Mouse (Mus musculus) forebrain, postnatal 0 days (tissue): ENCODE measurements at regions not wholly inside any gene's neighbourhood (a gene's known extent, or its start where the extent isn't known, plus 50 kb on each side); places are given as distances from the start of the nearest gene placed in this dataset.
"Not testable (repeated sequence)": the region's sequence is repeated elsewhere in the genome, so short reads cannot be mapped to it uniquely, and the experiment has no call there.

Source experiments
- ATAC-seq: fragments of 200-750 bp; cut with Nextera tagmentation; 2 replicates; pipeline ENCODE4 v1.8.0; 2017; ENCODE audit warnings: mild to moderate bottlenecking, moderate library complexity
- DNase-seq: peaks from one replicate; pipeline ENCODE4 v3.0.0-alpha.2; 2015
- H3K27ac ChIP-seq: fragments of 300-500 bp; sonication (generic); 2 replicates; pipeline ENCODE4 v1.5.1; 2014; ENCODE audit warnings: low read depth, mild to moderate bottlenecking, antibody characterized with exemption, low read length, moderate library complexity, mixed read lengths
- H3K27me3 ChIP-seq: fragments of 300-500 bp; sonication (generic); 2 replicates; pipeline ENCODE4 v1.6.1; 2014; ENCODE audit warnings: mild to moderate bottlenecking, low read length, mixed read lengths; ENCODE audit not compliant: insufficient read depth
- H3K36me3 ChIP-seq: fragments of 300-500 bp; sonication (generic); 2 replicates; pipeline ENCODE4 v1.6.1; 2014; ENCODE audit warnings: mild to moderate bottlenecking, moderate library complexity; ENCODE audit not compliant: insufficient read depth
- H3K4me1 ChIP-seq: fragments of 300-500 bp; sonication (generic); 2 replicates; pipeline ENCODE4 v1.6.1; 2014; ENCODE audit warnings: antibody characterized with exemption; ENCODE audit not compliant: insufficient read depth
- H3K4me2 ChIP-seq: fragments of 300-500 bp; sonication (generic); 2 replicates; pipeline ENCODE4 v1.6.1; 2014; ENCODE audit warnings: low read depth, mild to moderate bottlenecking, moderate library complexity
- H3K4me3 ChIP-seq: fragments of 300-500 bp; sonication (generic); 2 replicates; pipeline ENCODE4 v1.5.1; 2014; ENCODE audit warnings: low read depth, low read length, mixed read lengths
- H3K9ac ChIP-seq: fragments of 300-500 bp; sonication (generic); 2 replicates; pipeline ENCODE4 v1.6.1; 2014; ENCODE audit warnings: mild to moderate bottlenecking
- H3K9me3 ChIP-seq: fragments of 300-500 bp; sonication (generic); 2 replicates; pipeline ENCODE4 v1.6.1; 2016; ENCODE audit warnings: low read length
- CTCF ChIP-seq: sonication (generic); IDR thresholded peaks from 2 replicates; pipeline ENCODE4 v1.5.1; 2016; ENCODE audit warnings: antibody characterized with exemption, control low read depth, low read depth
- WGBS: fragments of 180-500 bp; shearing (Covaris S2); extraction: QIAGEN DNeasy Blood & Tissue Kit; methylation state at CpG from one replicate; pipeline ENCODE4 v1.1.7; 2014; 5-methylcytosine and 5-hydroxymethylcytosine counted together

DNA sequence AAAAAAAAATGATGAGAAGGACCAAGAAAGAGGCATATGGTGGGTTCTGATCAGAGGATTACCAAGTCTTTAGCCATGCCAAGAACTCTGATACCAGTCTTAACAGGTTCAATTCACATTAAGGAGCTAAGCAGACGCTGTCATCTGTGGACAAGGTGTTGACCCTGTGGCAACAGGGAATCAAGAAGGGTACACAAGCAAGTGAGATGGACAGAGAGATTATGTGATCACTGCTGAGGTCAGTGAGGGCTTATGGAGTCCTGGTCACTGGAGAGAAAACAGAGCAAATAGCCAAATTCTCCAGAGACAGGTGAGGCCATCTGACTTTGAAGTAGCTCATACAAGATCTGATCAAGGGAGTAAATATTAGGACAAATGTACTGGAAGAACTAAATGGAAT is 289.1 kb upstream of the B3galt2 start:
- Histone ChIP-seq H3K9ac (no peak overlapping the region), H3K4me1 (no peaks in the 10 kb centered on the region), H3K9me3 (no peaks in the 10 kb centered on the region), H3K4me2 (no peak overlapping the region), H3K27ac (no peak overlapping the region), H3K4me3 (no peak overlapping the region), H3K36me3 (no peaks in the 10 kb centered on the region), H3K27me3 (no peaks in the 10 kb centered on the region)
- no peak for TF ChIP-seq CTCF
- 100% methylated on average over 1 of the region's 1 CpGs for WGBS
- DNase-seq: no peak
- no peak for ATAC-seq

DNA sequence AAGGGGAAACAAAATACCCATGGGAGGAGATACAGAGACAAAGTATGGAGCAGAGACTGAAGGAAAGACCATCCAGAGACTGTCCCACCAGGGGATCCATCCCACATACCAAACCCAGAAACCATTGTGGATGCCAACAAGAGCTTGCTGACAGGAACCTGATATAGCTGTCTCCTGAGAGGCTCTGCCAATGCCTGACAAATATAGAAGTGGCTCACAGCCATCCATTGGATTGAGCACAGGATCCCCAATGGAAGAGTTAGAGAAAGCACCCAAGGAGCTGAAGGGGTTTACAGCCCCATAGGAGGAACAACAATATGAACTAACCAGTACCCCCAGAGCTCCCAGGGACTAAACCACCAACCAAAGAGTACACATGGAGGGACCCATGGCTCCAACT is 280.2 kb upstream of the B3galt2 start:
- H3K4me1 ChIP-seq, H3K36me3 ChIP-seq, ATAC-seq, DNase-seq, H3K4me2 ChIP-seq, H3K9me3 ChIP-seq, H3K4me3 ChIP-seq, H3K27ac ChIP-seq, H3K9ac ChIP-seq, H3K27me3 ChIP-seq: not testable (repeated sequence)

DNA sequence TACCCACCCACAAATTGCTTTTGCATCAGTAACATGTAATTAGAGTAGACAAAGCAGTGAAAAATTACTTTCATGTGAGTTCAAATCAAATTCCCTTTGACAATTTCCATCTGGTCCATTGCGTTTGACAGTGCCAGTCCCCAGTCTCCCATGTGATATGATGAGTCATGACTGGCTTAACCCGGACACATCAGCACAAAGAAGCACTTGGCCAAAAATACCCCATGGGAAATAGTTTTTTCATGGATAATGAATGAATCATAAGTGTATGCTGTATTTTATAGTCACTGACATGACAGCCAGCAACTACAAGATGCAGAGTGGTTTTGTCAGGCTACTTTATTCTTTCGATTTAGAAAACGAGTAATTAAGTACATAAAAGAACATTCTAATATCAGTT is 248.6 kb upstream of the B3galt2 start:
- 81% methylated on average over 4 of the region's 4 CpGs for WGBS
- Histone ChIP-seq H3K36me3 (no peaks in the 10 kb centered on the region), H3K9ac (no peak overlapping the region), H3K4me3 (no peak overlapping the region), H3K27ac (no peak overlapping the region), H3K4me2 (no peak overlapping the region), H3K4me1 (no peaks in the 10 kb centered on the region), H3K27me3 (no peaks in the 10 kb centered on the region), H3K9me3 (no peaks in the 10 kb centered on the region)
- no peak for TF ChIP-seq CTCF
- DNase-seq (no peak), ATAC-seq (no peak)
